Mouse (Mus musculus) embryonic facial prominence, embryonic 13.5 days (tissue): ENCODE measurements around the gene Btn1a1. TPM values are rescaled to one million over a fixed set of nuclear protein-coding genes. Genes with fewer than 3 reads are reported as not detected.

Experiments
- ATAC-seq: fragments of 200-750 bp; cut with Nextera tagmentation; 2 replicates; pipeline ENCODE4 v1.8.0; 2017; ENCODE audit warnings: low read depth; ENCODE audit not compliant: insufficient number of reproducible peaks, insufficient read depth, low FRiP score, low TSS enrichment
- H3K27ac ChIP-seq: fragments of 300-500 bp; sonication (generic); 2 replicates; pipeline ENCODE4 v1.5.1; 2015; ENCODE audit warnings: moderate library complexity, mild to moderate bottlenecking, inconsistent platforms
- H3K27me3 ChIP-seq: fragments of 300-500 bp; sonication (generic); 2 replicates; pipeline ENCODE4 v1.6.1; 2015; ENCODE audit warnings: mild to moderate bottlenecking, inconsistent platforms
- H3K36me3 ChIP-seq: fragments of 300-500 bp; sonication (generic); 2 replicates; pipeline ENCODE4 v1.6.1; 2015; ENCODE audit warnings: mild to moderate bottlenecking, inconsistent platforms
- H3K4me1 ChIP-seq: fragments of 300-500 bp; sonication (generic); 2 replicates; pipeline ENCODE4 v1.6.1; 2015; ENCODE audit warnings: inconsistent platforms
- H3K4me2 ChIP-seq: fragments of 300-500 bp; sonication (generic); 2 replicates; pipeline ENCODE4 v1.6.1; 2015; ENCODE audit warnings: moderate library complexity, mild to moderate bottlenecking, inconsistent platforms
- H3K4me3 ChIP-seq: fragments of 300-500 bp; sonication (generic); 2 replicates; pipeline ENCODE4 v1.5.1; 2015; ENCODE audit warnings: mild to moderate bottlenecking, inconsistent platforms
- H3K9ac ChIP-seq: fragments of 300-500 bp; sonication (generic); 2 replicates; pipeline ENCODE4 v1.6.1; 2015; ENCODE audit warnings: mild to moderate bottlenecking, inconsistent platforms
- H3K9me3 ChIP-seq: fragments of 300-500 bp; sonication (generic); 2 replicates; pipeline ENCODE4 v1.6.1; 2016; ENCODE audit warnings: inconsistent platforms
- WGBS: fragments of 180-500 bp; shearing (Covaris S2); methylation state at CpG from one replicate; pipeline ENCODE4 v1.1.7; 2015; ENCODE audit warnings: mixed read lengths; 5-methylcytosine and 5-hydroxymethylcytosine counted together
- polyA plus RNA-seq: library from polyadenylated mRNA; unstranded; fragments of >200 nt; fragmentation: Nextera tagmentation; extraction: Ambion mirVana; gene quantifications from 2 replicates; pipeline ENCODE4 v1.2.1, GENCODE M21; 2015

Gene Btn1a1
- polyA plus RNA-seq, 1 experiment from 2014 or later = not detected

DNA sequence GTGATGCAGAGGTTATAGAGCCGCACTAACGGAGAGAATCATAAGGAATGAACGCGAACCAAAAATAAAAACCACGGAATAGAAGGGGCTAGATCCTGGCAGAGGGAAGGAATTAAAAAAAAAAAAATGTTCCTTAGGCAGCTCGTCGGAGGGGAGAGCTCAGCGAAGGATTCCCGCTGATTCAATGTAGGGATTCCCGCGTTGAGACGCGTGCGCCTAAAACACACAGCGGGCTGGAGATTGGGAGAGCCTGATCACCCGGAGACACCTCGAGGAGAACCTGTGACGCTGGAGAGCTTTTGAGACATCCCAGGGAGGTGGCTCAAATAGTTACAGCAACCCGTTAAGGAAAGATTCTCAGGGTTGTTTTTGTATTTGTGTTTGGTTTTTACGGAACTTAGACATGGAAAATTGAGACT lies 53.5 kb downstream of the Btn1a1 start:
- no peak for ATAC-seq
- H3K4me2 ChIP-seq = peak overlapping the region; percentile 63
- H3K36me3 ChIP-seq = 0 out of 2 replicates have a peak, but pooled peaks cover 4% of the 10 kb centered on the region
- H3K9ac ChIP-seq = peak overlapping the region; percentile 57
- 0% methylated on average over 20 of the region's 20 CpGs for WGBS
- H3K4me1 ChIP-seq = peaks cover 13% of the 10 kb centered on the region
- H3K4me3 ChIP-seq = peak overlapping the region; percentile 43
- H3K9me3 ChIP-seq = no peaks in the 10 kb centered on the region
- peaks cover 31% of the 10 kb centered on the region for H3K27me3 ChIP-seq
- no peak overlapping the region for H3K27ac ChIP-seq

DNA sequence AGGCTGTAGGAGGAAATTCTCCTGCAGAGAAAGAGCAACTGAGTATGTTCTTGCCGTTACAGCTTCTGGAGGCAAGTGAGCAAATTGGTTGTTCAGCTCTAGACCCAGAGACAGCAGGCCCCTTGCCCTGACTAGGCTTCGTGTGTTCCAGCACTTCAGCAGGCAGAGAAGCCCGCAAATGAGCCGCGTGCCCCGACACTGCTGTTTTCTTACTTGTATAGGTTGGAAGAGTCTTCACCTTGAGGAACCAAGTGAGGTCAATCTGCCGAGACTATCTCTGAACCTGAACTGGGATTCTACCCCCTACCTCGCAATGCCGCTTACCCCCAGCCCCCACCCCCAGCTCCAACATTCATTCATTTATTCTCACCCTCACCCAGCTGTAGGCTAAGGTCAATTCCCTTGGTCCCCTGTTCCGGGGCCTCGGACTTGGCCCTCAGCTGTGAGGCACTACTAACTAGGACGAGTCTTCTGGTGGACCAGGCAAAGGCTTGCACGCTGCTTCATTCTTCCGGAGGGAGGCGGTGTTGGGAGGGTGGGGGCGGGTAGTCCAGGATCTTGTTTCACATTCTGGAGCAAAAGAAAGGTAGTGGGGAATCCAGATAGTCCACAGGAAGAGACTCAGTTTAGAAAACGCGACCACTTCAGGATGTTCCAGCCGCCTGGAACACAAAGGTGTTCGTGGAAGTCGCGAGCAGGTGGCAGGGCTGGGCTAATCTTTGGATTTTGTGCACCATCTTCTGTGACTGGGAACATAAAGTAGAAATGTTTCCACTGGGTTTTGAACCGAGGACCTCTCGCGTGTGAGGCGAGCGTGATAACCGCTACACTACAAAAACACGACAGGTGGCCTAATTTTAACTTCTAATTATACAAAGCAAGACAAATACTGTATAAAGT lies 54.1 kb downstream of the Btn1a1 start:
- ATAC-seq = no peak
- peak overlapping the region; percentile 63 for H3K4me2 ChIP-seq
- H3K9me3 ChIP-seq = no peaks in the 10 kb centered on the region
- peaks cover 13% of the 10 kb centered on the region for H3K4me1 ChIP-seq
- peak overlapping the region; percentile 43 for H3K4me3 ChIP-seq
- 3% methylated on average over 29 of the region's 29 CpGs for WGBS
- H3K27me3 ChIP-seq = peaks cover 31% of the 10 kb centered on the region
- H3K36me3 ChIP-seq = 0 out of 2 replicates have a peak, but pooled peaks cover 3% of the 10 kb centered on the region
- 0 out of 2 replicates have a peak overlapping the region, but pooled peaks have one; percentile 57 for H3K9ac ChIP-seq
- no peak overlapping the region for H3K27ac ChIP-seq

DNA sequence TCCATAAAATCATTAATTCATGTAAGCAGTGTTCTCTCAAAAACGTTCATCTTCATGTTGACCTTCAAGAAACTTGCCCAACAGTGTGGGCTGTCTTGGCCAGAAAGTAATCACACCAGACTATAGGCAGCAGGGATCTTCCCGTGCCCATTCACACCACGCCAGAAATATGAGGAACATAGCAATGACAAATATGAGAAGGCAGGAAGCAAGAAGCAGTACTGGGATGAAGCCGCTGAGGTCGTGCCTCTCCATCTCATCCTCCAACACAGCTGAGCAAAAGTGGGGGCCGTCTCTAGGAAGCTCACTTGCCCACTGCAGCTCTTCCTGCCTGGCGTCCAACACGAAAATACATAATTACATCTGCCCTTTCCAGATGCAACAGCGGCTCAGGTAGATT lies 55.1 kb downstream of the Btn1a1 start:
- Histone ChIP-seq H3K9ac (no peak overlapping the region), H3K27me3 (peaks cover 31% of the 10 kb centered on the region), H3K36me3 (no peaks in the 10 kb centered on the region), H3K4me3 (no peak overlapping the region), H3K4me2 (no peak overlapping the region), H3K9me3 (no peaks in the 10 kb centered on the region), H3K4me1 (peaks cover 13% of the 10 kb centered on the region), H3K27ac (no peak overlapping the region)
- ATAC-seq = no peak
- 69% methylated on average over 9 of the region's 9 CpGs for WGBS

Other genes starting within 250 kb of the Btn1a1 start
- not detected in 2 replicates for gene Vmn1r222, start 230.0 kb downstream of the Btn1a1 start, polyA plus RNA-seq
- gene Vmn1r223, start 218.8 kb downstream of the Btn1a1 start, polyA plus RNA-seq = not detected in 2 replicates
- 60.5 and 63.8 TPM in 2 replicates for gene Zfp322a, start 96.7 kb downstream of the Btn1a1 start, polyA plus RNA-seq
- 13.1 and 14.6 TPM in 2 replicates for gene Abt1, start 42.0 kb downstream of the Btn1a1 start, polyA plus RNA-seq
- gene Btn2a2, start 23.0 kb upstream of the Btn1a1 start, polyA plus RNA-seq = 1.5 and 1.7 TPM in 2 replicates
- gene Hist1h4h, start 65.1 kb upstream of the Btn1a1 start, polyA plus RNA-seq = 7.3 and 7.9 TPM in 2 replicates
- 6.6 and 13.4 TPM in 2 replicates for gene Hist1h2af, start 68.0 kb upstream of the Btn1a1 start, polyA plus RNA-seq
- 5.3 and 6.7 TPM in 2 replicates for gene Hist1h3g, start 69.5 kb upstream of the Btn1a1 start, polyA plus RNA-seq
- gene Hist1h2bh, start 77.5 kb upstream of the Btn1a1 start, polyA plus RNA-seq = 0.98 and 1.4 TPM in 2 replicates
- 1.2 and 1.3 TPM in 2 replicates for gene Hist1h3f, start 78.2 kb upstream of the Btn1a1 start, polyA plus RNA-seq
- gene Hist1h4f, start 85.7 kb upstream of the Btn1a1 start, polyA plus RNA-seq = 2.9 TPM in 1 of 2 replicates, not detected in the other
- 0.52 and 0.61 TPM in 2 replicates for gene Hist1h1d, start 87.4 kb upstream of the Btn1a1 start, polyA plus RNA-seq
- gene Hist1h3e, start 96.5 kb upstream of the Btn1a1 start, polyA plus RNA-seq = 5.8 and 8.7 TPM in 2 replicates
- 108 and 115 TPM in 2 replicates for gene Hist1h2ae, start 105.3 kb upstream of the Btn1a1 start, polyA plus RNA-seq
- gene Hist1h2bg, start 105.5 kb upstream of the Btn1a1 start, polyA plus RNA-seq = 7.5 and 10.6 TPM in 2 replicates
- gene Hist1h2bf, start 108.3 kb upstream of the Btn1a1 start, polyA plus RNA-seq = 12.2 and 13.4 TPM in 2 replicates
- gene Hist1h2ad, start 108.5 kb upstream of the Btn1a1 start, polyA plus RNA-seq = 1.7 and 3.1 TPM in 2 replicates
- gene Hist1h3d, start 109.9 kb upstream of the Btn1a1 start, polyA plus RNA-seq = 7.6 and 8.4 TPM in 2 replicates
- gene Hist1h4d, start 115.7 kb upstream of the Btn1a1 start, polyA plus RNA-seq = 141 and 160 TPM in 2 replicates
- 3.3 and 4.1 TPM in 2 replicates for gene Hist1h2be, start 155.2 kb upstream of the Btn1a1 start, polyA plus RNA-seq
- 24.8 and 26.3 TPM in 2 replicates for gene Hist1h1e, start 156.7 kb upstream of the Btn1a1 start, polyA plus RNA-seq
- 1.2 and 1.4 TPM in 2 replicates for gene Hist1h2ac, start 218.0 kb upstream of the Btn1a1 start, polyA plus RNA-seq
- 37.5 and 39.3 TPM in 2 replicates for gene Hist1h2bc, start 218.3 kb upstream of the Btn1a1 start, polyA plus RNA-seq
- not detected in 2 replicates for gene Hist1h1t, start 229.9 kb upstream of the Btn1a1 start, polyA plus RNA-seq
- gene Hist1h4c, start 232.6 kb upstream of the Btn1a1 start, polyA plus RNA-seq = 6.3 and 9.0 TPM in 2 replicates
- gene Hfe, start 245.0 kb upstream of the Btn1a1 start, polyA plus RNA-seq = 5.1 and 6.5 TPM in 2 replicates